Mouse (Mus musculus) embryonic fibroblast, embryonic 13.5 days (primary cell): Measurements from ENCODE around the gene Dok5.

ENCODE experiments used
- CTCF ChIP-seq: IDR thresholded peaks from 2 replicates; pipeline ENCODE4 v1.5.1; 2011; ENCODE audit warnings: mild to moderate bottlenecking, control low read depth, low read length, moderate library complexity, borderline replicate concordance; ENCODE audit not compliant: insufficient read depth
- POLR2A ChIP-seq: IDR thresholded peaks from 2 replicates; pipeline ENCODE4 v1.6.1; 2011; ENCODE audit warnings: low read depth, mild to moderate bottlenecking, control low read depth, low read length, moderate library complexity

DNA sequence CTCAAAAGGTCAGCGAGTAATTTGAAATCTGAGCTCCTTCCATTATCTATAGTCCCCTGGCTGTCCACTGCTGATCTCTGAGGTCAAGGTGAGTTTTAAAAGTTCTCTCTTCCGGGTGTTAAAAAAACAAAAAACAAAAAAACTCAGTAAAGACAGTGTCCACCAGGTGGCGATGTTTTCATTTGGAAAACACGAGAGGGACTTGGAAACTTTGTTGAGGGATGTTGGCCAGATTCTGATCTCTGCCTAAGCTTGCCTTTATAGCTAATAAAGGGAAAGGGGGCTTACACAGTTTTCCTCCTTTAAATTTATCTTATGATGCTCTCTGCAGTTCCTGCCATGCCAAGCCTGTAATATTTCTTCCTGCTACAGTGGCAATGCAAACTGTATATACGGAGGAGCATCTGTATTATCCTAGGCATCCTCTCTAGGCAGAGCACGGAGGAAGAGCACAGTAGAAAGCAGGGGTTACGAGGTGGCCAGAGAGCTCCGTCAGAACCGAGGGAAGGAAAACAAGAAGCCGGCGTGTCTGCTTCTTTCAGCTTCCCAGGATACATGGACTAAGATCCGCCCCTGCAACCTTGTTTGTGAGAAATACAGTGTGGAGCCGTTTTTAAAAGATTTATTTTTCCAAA is 181.1 kb downstream of the Dok5 start:
- no peak for TF ChIP-seq CTCF
- no peak for TF ChIP-seq POLR2A
